Mouse (Mus musculus) frontal cortex, adult 2 months (tissue): Measurements from ENCODE around the gene Samd13. TPM values are rescaled to one million over a fixed set of nuclear protein-coding genes. Genes with fewer than 3 reads are reported as not detected.

Experiments
- DNase-seq, 2 experiments: peaks; one replicate each; pipeline ENCODE4 v3.0.0; 2022; ENCODE audit warnings: low spot score in 1 of 2; ENCODE audit errors: extremely low spot score in 1 of 2
- polyA plus RNA-seq: library from polyadenylated mRNA; depleted of rRNA; stranded (reverse); fragments of >200 nt; gene quantifications from 2 replicates; pipeline ENCODE4 v1.2.3, GENCODE M21; 2012

Samd13 gene
- polyA plus RNA-seq, 1 experiment, result 0.64 TPM

GRCm38 (mm10) chr3:146675101-146675500 is 10.3 kb downstream of the Samd13 start:
- no peak for DNase-seq

GRCm38 (mm10) chr3:146671121-146671520 is 14.3 kb downstream of the Samd13 start:
- no peak for DNase-seq

GRCm38 (mm10) chr3:146661907-146662306 is 23.5 kb downstream of the Samd13 start:
- no peak for DNase-seq

GRCm38 (mm10) chr3:146661001-146661400 is 24.4 kb downstream of the Samd13 start:
- DNase-seq, result no peak

- DNase-seq, result no peak
These were observed 26.1 kb downstream of the Samd13 start for GRCm38 (mm10) chr3:146659321-146659720.

GRCm38 (mm10) chr3:146658061-146658639 is 27.2 kb downstream of the Samd13 start:
- DNase-seq, result no peak

- no peak for DNase-seq
These were observed 28.0 kb downstream of the Samd13 start for GRCm38 (mm10) chr3:146657433-146657832.

- DNase-seq, result no peak
These were observed 30.2 kb downstream of the Samd13 start for GRCm38 (mm10) chr3:146655111-146655577.

GRCm38 (mm10) chr3:146653692-146654091 is 31.7 kb downstream of the Samd13 start:
- DNase-seq, result no peak

GRCm38 (mm10) chr3:146652431-146652830 is 33.0 kb downstream of the Samd13 start:
- no peak for DNase-seq

- DNase-seq, result no peak
These were observed 34.2 kb downstream of the Samd13 start, which contains the start of gene 4930503B20Rik for GRCm38 (mm10) chr3:146651217-146651616. 4930503B20Rik (minus strand) TSS chr3:146651317.

- no peak for DNase-seq
These were observed 34.7 kb downstream of the Samd13 start for GRCm38 (mm10) chr3:146650716-146651115.

GRCm38 (mm10) chr3:146649311-146649894 is 36.0 kb downstream of the Samd13 start:
- no peak for DNase-seq

GRCm38 (mm10) chr3:146641818-146642427 is 43.5 kb downstream of the Samd13 start:
- no peak for DNase-seq

GRCm38 (mm10) chr3:146632506-146632905 is 52.9 kb downstream of the Samd13 start:
- no peak for DNase-seq

- DNase-seq, result no peak
These were observed 57.0 kb downstream of the Samd13 start for GRCm38 (mm10) chr3:146628227-146628982.

GRCm38 (mm10) chr3:146625766-146626165 is 59.6 kb downstream of the Samd13 start:
- peak; percentile 27 to 53 for DNase-seq

- peak; percentile 67 to 80 for DNase-seq
These were observed 63.4 kb downstream of the Samd13 start for GRCm38 (mm10) chr3:146621966-146622365.

- DNase-seq, result peak; percentile 88 to 92
These were observed 64.7 kb downstream of the Samd13 start for GRCm38 (mm10) chr3:146620555-146621249.

GRCm38 (mm10) chr3:146620101-146620500 is 65.3 kb downstream of the Samd13 start:
- DNase-seq, result peak; percentile 74 to 78

GRCm38 (mm10) chr3:146618357-146618756 is 67.0 kb downstream of the Samd13 start:
- no peak for DNase-seq
